Mouse (Mus musculus) testis, adult 2 months (tissue): Measurements from ENCODE around the gene Rps6ka5.

Experiments
- CTCF ChIP-seq: fragments of 200-500 bp; IDR thresholded peaks from 2 replicates; pipeline ENCODE4 v1.5.1; 2012; ENCODE audit warnings: low read depth, mild to moderate bottlenecking, inconsistent platforms, low read length, moderate library complexity; ENCODE audit not compliant: control insufficient read depth, insufficient read depth, insufficient replicate concordance
- POLR2A ChIP-seq: fragments of 200-500 bp; IDR thresholded peaks from 2 replicates; pipeline ENCODE4 v1.6.1; 2012; ENCODE audit warnings: low read depth, mild to moderate bottlenecking, inconsistent platforms, low read length, moderate library complexity; ENCODE audit not compliant: control insufficient read depth

- TF ChIP-seq POLR2A (no peak), CTCF (no peak)
Measured at GRCm38 (mm10) chr12:100726651-100727050, at the start of gene Rps6ka5.
